Comparison of ENCODE assay signal across 11 mouse cellular contexts in the genomic region with DNA sequence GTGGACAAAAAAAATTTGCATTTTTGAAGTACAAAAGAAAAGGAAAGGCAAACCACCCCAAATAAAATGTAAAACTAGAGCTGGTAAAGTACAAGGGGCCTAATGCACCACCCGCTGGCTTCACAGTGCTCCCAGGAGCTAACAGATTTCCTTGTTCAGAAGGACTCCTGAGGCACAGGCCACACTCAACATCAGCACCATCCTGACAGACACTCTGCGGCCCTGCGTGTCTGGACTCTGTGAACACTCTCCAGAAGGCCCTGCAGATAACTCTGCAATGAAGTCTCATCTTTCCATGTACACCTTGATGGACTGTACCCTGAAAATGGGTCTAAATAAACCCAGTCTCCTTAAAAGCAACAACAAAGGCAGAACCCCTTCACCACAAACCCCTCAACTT. TPM values are rescaled to one million over a fixed set of nuclear protein-coding genes. Genes with fewer than 3 reads are reported as not detected.
A peak's percentile ranks its signal among the peaks of the same experiment; 100 is the strongest.
DNase-seq lines count a peak whose midpoint lies in the region; ATAC-seq and TF ChIP-seq lines count a peak whose summit lies in the region.
"Had no signal": no experiment of that assay in that cellular context is flagged by ENCODE, and none has a peak within 500 bp of the region (broad histone marks: within the 10 kb centered on the region; RNA-seq: fewer than 3 reads in every experiment).

No protein-coding gene starts in this region.

- H3K27me3 ChIP-seq in heart, embryonic 14.5 days (ENCODE audit: control insufficient read depth, insufficient read depth, low read length): no peaks in the 10 kb centered on the region
- no peaks in the 10 kb centered on the region for H3K27me3 ChIP-seq in midbrain, embryonic 12.5 days
- no peaks in the 10 kb centered on the region for H3K27me3 ChIP-seq in midbrain, embryonic 11.5 days (ENCODE audit: control insufficient read depth, insufficient read depth, low read length)
- no peaks in the 10 kb centered on the region for H3K27me3 ChIP-seq in intestine, postnatal 0 days (replicated peaks; ENCODE audit: control insufficient read depth, insufficient read depth, low read length)
- no peaks in the 10 kb centered on the region for H3K27me3 ChIP-seq in stomach, embryonic 16.5 days (ENCODE audit: control insufficient read depth, insufficient read depth, low read length)

- no peak overlapping the region for H3K4me2 ChIP-seq in heart, embryonic 14.5 days (ENCODE audit: low read length)
- no peak overlapping the region for H3K4me2 ChIP-seq in midbrain, embryonic 12.5 days (replicated peaks)
- no peak overlapping the region for H3K4me2 ChIP-seq in midbrain, embryonic 11.5 days
- no peak overlapping the region for H3K4me2 ChIP-seq in intestine, postnatal 0 days (replicated peaks; ENCODE audit: low read depth)
- no peak overlapping the region for H3K4me2 ChIP-seq in stomach, embryonic 16.5 days (ENCODE audit: low read depth, low read length)

- H3K9me3 ChIP-seq in heart, embryonic 14.5 days (ENCODE audit: control insufficient read depth, low read length): no peaks in the 10 kb centered on the region
- H3K9me3 ChIP-seq in midbrain, embryonic 12.5 days: no peaks in the 10 kb centered on the region
- no peaks in the 10 kb centered on the region for H3K9me3 ChIP-seq in midbrain, embryonic 11.5 days (ENCODE audit: control insufficient read depth, low read length)
- no peaks in the 10 kb centered on the region for H3K9me3 ChIP-seq in intestine, postnatal 0 days (ENCODE audit: control insufficient read depth)
- H3K9me3 ChIP-seq in stomach, embryonic 16.5 days (replicated peaks; ENCODE audit: control insufficient read depth, low read length): no peaks in the 10 kb centered on the region

- WGBS in heart, embryonic 14.5 days: 37% methylated on average over 3 of the region's 3 CpGs
- WGBS in midbrain, embryonic 12.5 days: 67% methylated on average over 3 of the region's 3 CpGs
- WGBS in midbrain, embryonic 11.5 days: 64% methylated on average over 3 of the region's 3 CpGs
- 76% methylated on average over 3 of the region's 3 CpGs for WGBS in intestine, postnatal 0 days
- WGBS in stomach, embryonic 16.5 days: 72% methylated on average over 3 of the region's 3 CpGs

- no peak for DNase-seq in heart, adult 11 months
- DNase-seq in midbrain, embryonic 11.5 days (ENCODE audit: low spot score, missing footprints): no peak
- no peak for DNase-seq in layer of hippocampus, postnatal 10 days (ENCODE audit: low spot score in 2 of 2)
- DNase-seq in spleen, adult 12 weeks (ENCODE audit: low spot score): no peak
- DNase-seq: cerebellum, postnatal 25 days; thymus, adult 18-20 months had no signal

- no peak for TF ChIP-seq CTCF in intestine, postnatal 0 days (IDR thresholded peaks at IDR 0.05; ENCODE audit: low read depth)

- H3K4me3 ChIP-seq in heart, embryonic 14.5 days (ENCODE audit: control insufficient read depth in 1 of 2, insufficient read depth in 1 of 2, low read depth in 1 of 2, low read length in 2 of 2): no peak overlapping the region
- no peak overlapping the region for H3K4me3 ChIP-seq in midbrain, embryonic 12.5 days
- H3K4me3 ChIP-seq in midbrain, embryonic 11.5 days (ENCODE audit: low read depth, low read length): no peak overlapping the region
- H3K4me3 ChIP-seq in intestine, postnatal 0 days (ENCODE audit: low read depth, low read length): no peak overlapping the region
- H3K4me3 ChIP-seq in stomach, embryonic 16.5 days (replicated peaks; ENCODE audit: low read length): no peak overlapping the region

- peak overlapping the region in 1 of 2 experiments; percentile 35; a peak in 1 of 4 replicates for H3K27ac ChIP-seq in heart, embryonic 14.5 days (replicated peaks in 1 of 2; ENCODE audit: control insufficient read depth in 1 of 2, insufficient read depth in 1 of 2, low read depth in 2 of 2, low read length in 2 of 2)
- H3K27ac ChIP-seq in midbrain, embryonic 12.5 days (replicated peaks): peak overlapping the region; percentile 58
- H3K27ac ChIP-seq in midbrain, embryonic 11.5 days (ENCODE audit: low read depth, low read length): no peak overlapping the region
- H3K27ac ChIP-seq in intestine, postnatal 0 days (ENCODE audit: low read depth, low read length): peak overlapping the region; percentile 15; the same call in 1 of the 2 replicates
- H3K27ac ChIP-seq in stomach, embryonic 16.5 days (ENCODE audit: low read length): 0 out of 2 replicates have a peak overlapping the region, but pooled peaks have one; percentile 17

- peak; percentile 23; the same call in 1 of the 2 replicates for ATAC-seq in heart, embryonic 14.5 days (ENCODE audit: insufficient number of reproducible peaks, insufficient read depth, low FRiP score, low read depth)
- no peak for ATAC-seq in midbrain, embryonic 12.5 days (ENCODE audit: low FRiP score, low read depth)
- no peak for ATAC-seq in midbrain, embryonic 11.5 days (ENCODE audit: low FRiP score)
- no peak for ATAC-seq in intestine, postnatal 0 days
- no peak for ATAC-seq in stomach, embryonic 16.5 days (ENCODE audit: insufficient read depth, low FRiP score)

- peaks cover 48% of the 10 kb centered on the region for H3K36me3 ChIP-seq in heart, embryonic 14.5 days (ENCODE audit: control insufficient read depth, insufficient read depth, low read length)
- H3K36me3 ChIP-seq in midbrain, embryonic 12.5 days: peaks cover 7% of the 10 kb centered on the region; the same call in 1 of the 2 replicates
- no peaks in the 10 kb centered on the region; the same call in 1 of the 2 replicates for H3K36me3 ChIP-seq in midbrain, embryonic 11.5 days (ENCODE audit: control insufficient read depth, insufficient read depth, low read length)
- H3K36me3 ChIP-seq in intestine, postnatal 0 days (ENCODE audit: control insufficient read depth, insufficient read depth): no peaks in the 10 kb centered on the region; the same call in 1 of the 2 replicates
- H3K36me3 ChIP-seq in stomach, embryonic 16.5 days (ENCODE audit: control insufficient read depth, insufficient read depth, low read length): no peaks in the 10 kb centered on the region; the same call in none of the 2 replicates

- peaks cover 30 to 64% of the 10 kb centered on the region in 2 experiments for H3K4me1 ChIP-seq in heart, embryonic 14.5 days (ENCODE audit: control insufficient read depth in 2 of 2, insufficient read depth in 2 of 2, low read length in 2 of 2)
- H3K4me1 ChIP-seq in midbrain, embryonic 12.5 days: peaks cover 21% of the 10 kb centered on the region
- H3K4me1 ChIP-seq in midbrain, embryonic 11.5 days (ENCODE audit: control insufficient read depth, insufficient read depth, low read length): peaks cover 3% of the 10 kb centered on the region; the same call in 1 of the 2 replicates
- 0 out of 2 replicates have a peak, but pooled peaks cover 4% of the 10 kb centered on the region for H3K4me1 ChIP-seq in intestine, postnatal 0 days (replicated peaks; ENCODE audit: control insufficient read depth, insufficient read depth, low read length)
- peaks cover 18% of the 10 kb centered on the region for H3K4me1 ChIP-seq in stomach, embryonic 16.5 days (ENCODE audit: control insufficient read depth, insufficient read depth, low read length)

- H3K9ac ChIP-seq in heart, embryonic 14.5 days (ENCODE audit: low read length): peak overlapping the region; percentile 16; the same call in 1 of the 2 replicates
- H3K9ac ChIP-seq in midbrain, embryonic 12.5 days (replicated peaks): no peak overlapping the region
- no peak overlapping the region for H3K9ac ChIP-seq in midbrain, embryonic 11.5 days (ENCODE audit: low read length)
- no peak overlapping the region for H3K9ac ChIP-seq in intestine, postnatal 0 days (ENCODE audit: low read depth, low read length)
- H3K9ac ChIP-seq in stomach, embryonic 16.5 days (ENCODE audit: low read length): no peak overlapping the region

RNA-seq across cellular contexts. Expression of gene Fermt2, which starts 22.5 kb away (rescaled TPM):
- 228 and 235 TPM in 2 replicates for polyA plus RNA-seq in heart, embryonic 14.5 days (2014; fragmentation: Nextera tagmentation; extraction: Ambion mirVana)
- polyA plus RNA-seq in midbrain, embryonic 12.5 days (2016; fragmentation: Nextera tagmentation; extraction: Ambion mirVana): 66.5 and 72.1 TPM in 2 replicates
- polyA plus RNA-seq in midbrain, embryonic 11.5 days (2014; fragmentation: Nextera tagmentation; extraction: Ambion mirVana): 65.8 and 69.1 TPM in 2 replicates
- polyA plus RNA-seq in intestine, postnatal 0 days (2015; fragmentation: Nextera tagmentation; extraction: Ambion mirVana): 138 and 147 TPM in 2 replicates
- 213 and 235 TPM in 2 replicates for polyA plus RNA-seq in stomach, embryonic 16.5 days (2015; fragmentation: Nextera tagmentation; extraction: Ambion mirVana)
- total RNA-seq in layer of hippocampus, postnatal 10 days (2021): 100 to 1,000 TPM in 1 of 2 experiments, 10 to 100 TPM in 1; 90.8 to 117 TPM
- total RNA-seq: megakaryocyte, adult 5-6 weeks had no signal
